Mouse (Mus musculus) forebrain, embryonic 14.5 days (tissue): ENCODE measurements around the gene Dab2. TPM values are rescaled to one million over a fixed set of nuclear protein-coding genes. Genes with fewer than 3 reads are reported as not detected.

Experiments used
- ATAC-seq: fragments of 200-750 bp; cut with Nextera tagmentation; 2 replicates; pipeline ENCODE4 v1.8.0; 2017; ENCODE audit warnings: mild to moderate bottlenecking, moderate library complexity
- DNase-seq: peaks from one replicate; pipeline ENCODE4 v3.0.0-alpha.2; 2015; ENCODE audit warnings: low spot score
- H3K27ac ChIP-seq: fragments of 300-500 bp; sonication (generic); 2 replicates; pipeline ENCODE4 v1.5.1; 2014; ENCODE audit warnings: low read depth, mild to moderate bottlenecking, control low read depth, low read length, moderate library complexity
- H3K27me3 ChIP-seq: fragments of 300-500 bp; sonication (generic); replicated peaks from 2 replicates; pipeline ENCODE4 v1.6.1; 2014; ENCODE audit warnings: low read length, control low read depth, mixed read lengths; ENCODE audit not compliant: control insufficient read depth, insufficient read depth
- H3K36me3 ChIP-seq: fragments of 300-500 bp; sonication (generic); 2 replicates; pipeline ENCODE4 v1.6.1; 2014; ENCODE audit warnings: low read length, control low read depth; ENCODE audit not compliant: control insufficient read depth, insufficient read depth
- H3K4me1 ChIP-seq: fragments of 300-500 bp; sonication (generic); 2 replicates; pipeline ENCODE4 v1.6.1; 2014; ENCODE audit warnings: antibody characterized with exemption, low read length, control low read depth; ENCODE audit not compliant: control insufficient read depth, insufficient read depth
- H3K4me2 ChIP-seq: fragments of 300-500 bp; sonication (generic); 2 replicates; pipeline ENCODE4 v1.6.1; 2014; ENCODE audit warnings: mild to moderate bottlenecking, control low read depth, low read length
- H3K4me3 ChIP-seq: fragments of 300-500 bp; sonication (generic); 2 replicates; pipeline ENCODE4 v1.5.1; 2014; ENCODE audit warnings: low read depth, low read length, control low read depth
- H3K9ac ChIP-seq: fragments of 300-500 bp; sonication (generic); 2 replicates; pipeline ENCODE4 v1.6.1; 2014; ENCODE audit warnings: mild to moderate bottlenecking, low read length, control low read depth, moderate library complexity
- H3K9me3 ChIP-seq: fragments of 300-500 bp; sonication (generic); replicated peaks from 2 replicates; pipeline ENCODE4 v1.6.1; 2016; ENCODE audit warnings: low read length, control low read depth, mixed read lengths; ENCODE audit not compliant: control insufficient read depth
- WGBS: fragments of 180-500 bp; shearing (Covaris S2); extraction: QIAGEN DNeasy Blood & Tissue Kit; methylation state at CpG from one replicate; pipeline ENCODE4 v1.1.7; 2014; 5-methylcytosine and 5-hydroxymethylcytosine counted together
- polyA plus RNA-seq: library from polyadenylated mRNA; unstranded; fragments of >200 nt; fragmentation: Nextera tagmentation; extraction: Ambion mirVana; gene quantifications from 2 replicates; pipeline ENCODE4 v1.2.1, GENCODE M21; 2014

Gene Dab2
- polyA plus RNA-seq, 1 experiment from 2014 or later: 16.1 TPM

- Histone ChIP-seq H3K27ac (no peak overlapping the region), H3K9ac (no peak overlapping the region), H3K27me3 (no peaks in the 10 kb centered on the region), H3K9me3 (no peaks in the 10 kb centered on the region), H3K4me2 (no peak overlapping the region), H3K36me3 (no peaks in the 10 kb centered on the region), H3K4me1 (no peaks in the 10 kb centered on the region), H3K4me3 (no peak overlapping the region)
- WGBS: 42% methylated on average over 4 of the region's 4 CpGs
- ATAC-seq (peak; percentile 77), DNase-seq (peak; percentile 59)
Observed at GRCm38 (mm10) chr15:6280021-6280451, 19.6 kb upstream of the Dab2 start.

- H3K27ac ChIP-seq: no peak overlapping the region
- no peaks in the 10 kb centered on the region for H3K27me3 ChIP-seq
- no peak overlapping the region for H3K4me2 ChIP-seq
- H3K9me3 ChIP-seq: no peaks in the 10 kb centered on the region
- no peaks in the 10 kb centered on the region for H3K36me3 ChIP-seq
- ATAC-seq: no peak
- WGBS: 79% methylated on average over 9 of the region's 9 CpGs
- no peak overlapping the region for H3K4me3 ChIP-seq
- H3K9ac ChIP-seq: no peak overlapping the region
- no peak for DNase-seq
- no peaks in the 10 kb centered on the region for H3K4me1 ChIP-seq
Observed at GRCm38 (mm10) chr15:6283249-6283648, 16.3 kb upstream of the Dab2 start.

- Histone ChIP-seq H3K4me1 (no peaks in the 10 kb centered on the region), H3K36me3 (no peaks in the 10 kb centered on the region), H3K9me3 (no peaks in the 10 kb centered on the region), H3K4me3 (no peak overlapping the region), H3K4me2 (no peak overlapping the region), H3K9ac (no peak overlapping the region), H3K27ac (no peak overlapping the region), H3K27me3 (no peaks in the 10 kb centered on the region)
- 78% methylated on average over 2 of the region's 2 CpGs for WGBS
- ATAC-seq (no peak), DNase-seq (no peak)
Observed at GRCm38 (mm10) chr15:6296071-6296470, 3.5 kb upstream of the Dab2 start.

GRCm38 (mm10) chr15:6298726-6299125 lies 862 bp upstream of the Dab2 start:
- H3K9ac ChIP-seq: no peak overlapping the region
- H3K4me2 ChIP-seq: no peak overlapping the region
- H3K9me3 ChIP-seq: no peaks in the 10 kb centered on the region
- no peaks in the 10 kb centered on the region for H3K4me1 ChIP-seq
- WGBS: 88% methylated on average over 3 of the region's 3 CpGs
- H3K36me3 ChIP-seq: no peaks in the 10 kb centered on the region
- H3K4me3 ChIP-seq: no peak overlapping the region
- no peak overlapping the region for H3K27ac ChIP-seq
- no peaks in the 10 kb centered on the region for H3K27me3 ChIP-seq
- ATAC-seq (no peak), DNase-seq (no peak)

- no peaks in the 10 kb centered on the region for H3K36me3 ChIP-seq
- peak; percentile 48 for DNase-seq
- H3K9ac ChIP-seq: no peak overlapping the region
- WGBS: 81% methylated on average over 4 of the region's 4 CpGs
- H3K4me1 ChIP-seq: no peaks in the 10 kb centered on the region
- no peaks in the 10 kb centered on the region for H3K9me3 ChIP-seq
- no peaks in the 10 kb centered on the region for H3K27me3 ChIP-seq
- no peak overlapping the region for H3K4me3 ChIP-seq
- H3K4me2 ChIP-seq: no peak overlapping the region
- H3K27ac ChIP-seq: no peak overlapping the region
- no peak for ATAC-seq
Observed at GRCm38 (mm10) chr15:6302219-6302618, 2.6 kb downstream of the Dab2 start.

- Histone ChIP-seq H3K4me2 (no peak overlapping the region), H3K27ac (no peak overlapping the region), H3K9me3 (no peaks in the 10 kb centered on the region), H3K27me3 (no peaks in the 10 kb centered on the region), H3K9ac (no peak overlapping the region), H3K4me1 (no peaks in the 10 kb centered on the region), H3K4me3 (no peak overlapping the region), H3K36me3 (no peaks in the 10 kb centered on the region)
- WGBS: 74% methylated on average over 2 of the region's 2 CpGs
- DNase-seq (no peak), ATAC-seq (no peak)
Observed at GRCm38 (mm10) chr15:6303822-6304221, 4.2 kb downstream of the Dab2 start.

- ATAC-seq: no peak
- no peak for DNase-seq
- no peaks in the 10 kb centered on the region for H3K27me3 ChIP-seq
- H3K4me2 ChIP-seq: no peak overlapping the region
- H3K36me3 ChIP-seq: no peaks in the 10 kb centered on the region
- H3K9me3 ChIP-seq: no peaks in the 10 kb centered on the region
- 92% methylated on average over 3 of the region's 3 CpGs for WGBS
- no peak overlapping the region for H3K9ac ChIP-seq
- H3K27ac ChIP-seq: no peak overlapping the region
- no peaks in the 10 kb centered on the region for H3K4me1 ChIP-seq
- no peak overlapping the region for H3K4me3 ChIP-seq
Observed at GRCm38 (mm10) chr15:6309633-6310032, 10.0 kb downstream of the Dab2 start.

GRCm38 (mm10) chr15:6310417-6310816 lies 10.8 kb downstream of the Dab2 start:
- H3K36me3 ChIP-seq: no peaks in the 10 kb centered on the region
- DNase-seq (no peak), ATAC-seq (no peak)
- no peaks in the 10 kb centered on the region for H3K9me3 ChIP-seq
- H3K4me3 ChIP-seq: no peak overlapping the region
- WGBS: 70% methylated on average over 4 of the region's 4 CpGs
- H3K27me3 ChIP-seq: no peaks in the 10 kb centered on the region
- no peak overlapping the region for H3K4me2 ChIP-seq
- no peak overlapping the region for H3K27ac ChIP-seq
- no peak overlapping the region for H3K9ac ChIP-seq
- H3K4me1 ChIP-seq: no peaks in the 10 kb centered on the region

- no peak overlapping the region for H3K4me3 ChIP-seq
- ATAC-seq: no peak
- no peak for DNase-seq
- H3K9ac ChIP-seq: no peak overlapping the region
- no peaks in the 10 kb centered on the region for H3K4me1 ChIP-seq
- H3K9me3 ChIP-seq: no peaks in the 10 kb centered on the region
- WGBS: 95% methylated on average over 3 of the region's 3 CpGs
- no peak overlapping the region for H3K4me2 ChIP-seq
- H3K27ac ChIP-seq: no peak overlapping the region
- no peaks in the 10 kb centered on the region for H3K27me3 ChIP-seq
- H3K36me3 ChIP-seq: no peaks in the 10 kb centered on the region
Observed at GRCm38 (mm10) chr15:6312396-6312795, 12.8 kb downstream of the Dab2 start.
